Mouse (Mus musculus) cerebellum, adult 9-10 months (tissue): Measurements from ENCODE around the gene Zfp382.
A peak's percentile ranks its signal among the peaks of the same experiment; 100 is the strongest.
"Not testable (repeated sequence)": the region's sequence is repeated elsewhere in the genome, so short reads cannot be mapped to it uniquely, and the experiment has no call there.

Experiments used
- DNase-seq: peaks from one replicate; pipeline ENCODE4 v3.0.0; 2022

Gene Zfp382

GRCm38 (mm10) chr7:30154040-30154439, 32.3 kb downstream of the Zfp382 start:
- DNase-seq, result no peak

GRCm38 (mm10) chr7:30155507-30155906, 33.8 kb downstream of the Zfp382 start:
- no peak for DNase-seq

- no peak for DNase-seq
Observed at GRCm38 (mm10) chr7:30163113-30163512, 41.4 kb downstream of the Zfp382 start.

- no peak for DNase-seq
Observed at GRCm38 (mm10) chr7:30164745-30165144, 43.0 kb downstream of the Zfp382 start.

GRCm38 (mm10) chr7:30168914-30169582, 47.3 kb downstream of the Zfp382 start:
- peak; percentile 41 for DNase-seq

GRCm38 (mm10) chr7:30169583-30170282, 48.0 kb downstream of the Zfp382 start, which contains the start of gene Zfp146:
Gene Zfp146, minus strand, starts transcription at chr7:30169750.
- peak; percentile 96 for DNase-seq

- DNase-seq, result no peak
Observed at GRCm38 (mm10) chr7:30170283-30170951, 48.7 kb downstream of the Zfp382 start.

GRCm38 (mm10) chr7:30176474-30176873, 54.7 kb downstream of the Zfp382 start:
- DNase-seq, result no peak

GRCm38 (mm10) chr7:30178256-30178655, 56.5 kb downstream of the Zfp382 start:
- DNase-seq, result no peak

- peak; percentile 87 for DNase-seq
Observed at GRCm38 (mm10) chr7:30181308-30181707, 59.6 kb downstream of the Zfp382 start.

- peak; percentile 58 for DNase-seq
Observed at GRCm38 (mm10) chr7:30181929-30182328, 60.2 kb downstream of the Zfp382 start.

GRCm38 (mm10) chr7:30183189-30183588, 61.4 kb downstream of the Zfp382 start:
- not testable (repeated sequence) for DNase-seq

- DNase-seq, result peak; percentile 79
Observed at GRCm38 (mm10) chr7:30183879-30184289, 62.1 kb downstream of the Zfp382 start, which contains the start of gene Cox7a1. Gene Cox7a1, plus strand, starts transcription at chr7:30184144.
